Mouse (Mus musculus) ES-Bruce4 (cell line): Measurements from ENCODE around the gene Dynll1.

ENCODE experiments used
- CTCF ChIP-seq: IDR thresholded peaks from one replicate; pipeline ENCODE4 v1.8.1; 2011; ENCODE audit warnings: low read depth, low read length
- EP300 ChIP-seq: IDR thresholded peaks from 2 replicates; pipeline ENCODE4 v1.6.1; 2011; ENCODE audit warnings: low read depth, low read length; ENCODE audit not compliant: insufficient read depth
- POLR2A ChIP-seq: IDR thresholded peaks from one replicate; pipeline ENCODE4 v1.8.1; 2011; ENCODE audit warnings: low read length; ENCODE audit not compliant: insufficient read depth

GRCm38 (mm10) chr5:115340007-115340406, 39.2 kb upstream of the Dynll1 start:
- no peak for TF ChIP-seq POLR2A
- no peak for TF ChIP-seq CTCF
- no peak for TF ChIP-seq EP300
